Mouse (Mus musculus): Measurements from ENCODE around the gene Prpf40b. TPM values are rescaled to one million over a fixed set of nuclear protein-coding genes. Genes with fewer than 3 reads are reported as not detected.

The Prpf40b gene
- polyA plus RNA-seq, 1 experiment from 2014 or later: 83.6 TPM

DNA sequence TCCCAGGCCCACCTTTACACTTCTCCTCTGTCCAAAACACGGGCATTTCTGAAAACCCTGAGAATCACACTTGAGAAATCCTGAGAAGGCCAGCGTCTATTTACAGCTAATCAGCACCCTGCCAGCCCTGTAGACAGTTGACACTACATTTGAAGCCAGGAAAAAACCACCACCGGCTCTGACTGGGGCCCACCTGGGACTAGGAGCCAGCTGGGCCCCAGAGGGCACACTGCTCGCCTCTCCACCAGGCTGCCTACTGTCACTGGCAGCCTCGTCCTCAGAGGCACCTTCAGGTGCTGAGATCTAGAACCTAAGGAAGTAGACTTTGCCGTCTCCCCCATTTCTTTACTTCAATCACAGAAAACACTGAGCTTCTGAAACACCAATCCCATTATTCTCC is 60.8 kb downstream of the Prpf40b start:
- ATAC-seq (ENCODE audit: insufficient number of reproducible peaks, insufficient read depth, low FRiP score, low TSS enrichment, low read depth): no peak
- H3K27ac ChIP-seq: 0 out of 2 replicates have a peak overlapping the region, but pooled peaks have one; percentile 11
- no peaks in the 10 kb centered on the region for H3K9me3 ChIP-seq
- 68% methylated on average over 6 of the region's 6 CpGs for WGBS
- peaks cover 37% of the 10 kb centered on the region for H3K4me1 ChIP-seq
- no peaks in the 10 kb centered on the region for H3K27me3 ChIP-seq
- no peak overlapping the region for H3K4me3 ChIP-seq
- no peaks in the 10 kb centered on the region for H3K36me3 ChIP-seq
- H3K4me2 ChIP-seq: no peak overlapping the region
- H3K9ac ChIP-seq: no peak overlapping the region

DNA sequence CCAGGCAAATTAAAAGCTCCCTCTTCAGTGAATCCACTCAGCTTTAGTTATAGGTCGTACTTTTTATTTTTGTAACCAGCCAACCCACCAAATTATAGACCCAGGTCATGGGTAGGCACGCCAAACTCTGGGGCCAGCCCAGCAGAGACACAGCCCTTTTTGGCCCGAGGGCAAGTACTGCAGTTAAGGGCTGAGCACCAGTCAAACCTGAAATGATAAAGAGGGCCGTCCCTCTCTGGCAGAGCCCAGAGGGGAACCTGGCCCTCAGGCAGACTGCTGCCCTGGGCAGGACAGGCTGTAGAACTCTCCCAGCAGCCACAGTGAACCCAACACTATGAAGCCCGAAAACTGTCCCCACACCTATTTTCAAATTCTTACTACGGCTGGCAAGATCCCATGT is 61.6 kb downstream of the Prpf40b start:
- Histone ChIP-seq H3K4me1 (peaks cover 37% of the 10 kb centered on the region), H3K4me3 (no peak overlapping the region), H3K36me3 (no peaks in the 10 kb centered on the region), H3K27ac (0 out of 2 replicates have a peak overlapping the region, but pooled peaks have one; percentile 18), H3K4me2 (no peak overlapping the region), H3K27me3 (no peaks in the 10 kb centered on the region), H3K9me3 (no peaks in the 10 kb centered on the region), H3K9ac (no peak overlapping the region)
- ATAC-seq (ENCODE audit: insufficient number of reproducible peaks, insufficient read depth, low FRiP score, low TSS enrichment, low read depth): no peak
- 64% methylated on average over 6 of the region's 6 CpGs for WGBS

DNA sequence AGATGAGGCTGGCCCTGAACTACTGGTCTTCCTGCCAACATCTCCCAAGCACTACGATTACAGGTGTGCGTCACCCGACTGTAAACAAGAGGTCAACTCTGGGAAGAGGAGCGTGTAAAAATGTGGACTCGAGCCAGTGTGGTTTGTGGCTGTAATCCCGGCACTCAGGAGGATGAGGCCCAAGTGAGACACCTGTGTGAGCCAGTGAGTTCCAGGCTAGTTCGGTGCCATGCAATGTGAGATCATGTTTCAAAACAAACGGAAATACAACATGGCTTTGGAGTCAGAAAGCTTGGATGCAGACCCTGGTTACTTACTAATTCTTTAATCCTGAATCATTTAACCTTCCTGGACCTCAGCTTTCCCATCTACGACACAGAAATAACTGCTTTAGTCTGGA is 64.1 kb downstream of the Prpf40b start:
- H3K27me3 ChIP-seq: no peaks in the 10 kb centered on the region
- ATAC-seq (ENCODE audit: insufficient number of reproducible peaks, insufficient read depth, low FRiP score, low TSS enrichment, low read depth): no peak
- H3K36me3 ChIP-seq: no peaks in the 10 kb centered on the region
- no peak overlapping the region for H3K27ac ChIP-seq
- H3K4me2 ChIP-seq: no peak overlapping the region
- no peaks in the 10 kb centered on the region for H3K9me3 ChIP-seq
- peaks cover 30% of the 10 kb centered on the region for H3K4me1 ChIP-seq
- H3K9ac ChIP-seq: no peak overlapping the region
- no peak overlapping the region for H3K4me3 ChIP-seq
- 69% methylated on average over 9 of the region's 9 CpGs for WGBS

DNA sequence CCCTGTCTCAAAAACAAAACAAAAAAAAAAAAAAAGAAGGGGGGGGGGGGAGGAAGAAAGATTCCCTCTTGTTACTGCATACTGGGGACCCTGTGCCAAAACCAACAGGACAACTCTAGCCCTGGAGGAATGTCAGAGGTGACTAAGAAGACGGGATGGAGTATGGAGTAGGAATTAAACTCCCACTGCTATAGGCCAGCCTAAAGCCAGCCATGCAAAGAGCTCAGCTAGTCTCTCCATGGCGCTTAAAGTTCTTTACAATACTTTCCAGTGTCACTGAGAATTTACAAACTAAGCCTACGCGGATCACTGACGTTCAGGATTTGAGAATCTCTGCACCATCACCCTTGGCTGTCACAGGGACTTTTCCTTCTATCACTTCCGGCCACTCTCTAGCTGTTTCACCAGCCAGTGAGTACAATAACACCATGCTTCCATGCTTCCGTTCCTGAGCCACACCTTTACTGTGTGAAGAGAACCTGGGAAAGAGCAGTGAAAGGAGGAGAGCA is 69.2 kb downstream of the Prpf40b start:
- no peak overlapping the region for H3K9ac ChIP-seq
- H3K4me1 ChIP-seq: peaks cover 26% of the 10 kb centered on the region
- 64% methylated on average over 7 of the region's 7 CpGs for WGBS
- H3K36me3 ChIP-seq: no peaks in the 10 kb centered on the region
- peak overlapping the region; percentile 55 for H3K27ac ChIP-seq
- no peaks in the 10 kb centered on the region for H3K27me3 ChIP-seq
- H3K4me3 ChIP-seq: no peak overlapping the region
- no peak for ATAC-seq (ENCODE audit: insufficient number of reproducible peaks, insufficient read depth, low FRiP score, low TSS enrichment, low read depth)
- H3K4me2 ChIP-seq: no peak overlapping the region
- H3K9me3 ChIP-seq: no peaks in the 10 kb centered on the region

DNA sequence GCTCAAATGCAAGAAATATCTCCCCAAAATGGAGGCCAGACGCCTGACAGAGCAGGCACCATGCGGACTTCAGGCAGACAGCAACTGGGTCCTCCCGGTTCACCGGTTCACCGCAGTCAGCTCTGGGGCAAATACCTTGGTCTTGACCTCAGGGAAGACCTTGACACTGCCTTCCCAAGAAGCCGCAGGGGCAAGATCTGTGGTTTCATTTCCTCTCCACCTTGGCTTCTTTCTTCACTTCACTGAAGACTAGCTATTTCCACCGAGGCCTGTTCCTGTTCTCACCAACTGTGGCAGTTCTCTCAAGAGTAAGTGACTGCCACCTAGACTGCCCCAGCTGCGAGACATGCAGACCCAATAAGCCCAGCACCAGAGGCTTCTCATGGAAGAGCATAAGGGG is 70.0 kb downstream of the Prpf40b start:
- H3K4me2 ChIP-seq: no peak overlapping the region
- H3K9ac ChIP-seq: no peak overlapping the region
- no peaks in the 10 kb centered on the region for H3K9me3 ChIP-seq
- H3K36me3 ChIP-seq: no peaks in the 10 kb centered on the region
- no peaks in the 10 kb centered on the region for H3K27me3 ChIP-seq
- H3K4me3 ChIP-seq: no peak overlapping the region
- ATAC-seq (ENCODE audit: insufficient number of reproducible peaks, insufficient read depth, low FRiP score, low TSS enrichment, low read depth): no peak
- H3K27ac ChIP-seq: no peak overlapping the region
- H3K4me1 ChIP-seq: peaks cover 30% of the 10 kb centered on the region
- 42% methylated on average over 8 of the region's 8 CpGs for WGBS

Other genes with a start within 250 kb of the Prpf40b start
- 1.8 and 7.1 TPM in 2 replicates for gene Prph, start 239.9 kb upstream of the Prpf40b start, polyA plus RNA-seq (2015; fragmentation: Nextera tagmentation; extraction: Ambion mirVana)
- gene Troap, start 220.5 kb upstream of the Prpf40b start, polyA plus RNA-seq (2015; fragmentation: Nextera tagmentation; extraction: Ambion mirVana): 30.9 and 41.1 TPM in 2 replicates
- gene C1ql4, start 207.3 kb upstream of the Prpf40b start, polyA plus RNA-seq (2015; fragmentation: Nextera tagmentation; extraction: Ambion mirVana): 0.22 TPM in 1 of 2 replicates, not detected in the other
- gene Dnajc22, start 201.9 kb upstream of the Prpf40b start, polyA plus RNA-seq (2015; fragmentation: Nextera tagmentation; extraction: Ambion mirVana): 0.44 and 0.52 TPM in 2 replicates
- gene Spats2, start 169.2 kb upstream of the Prpf40b start, polyA plus RNA-seq (2015; fragmentation: Nextera tagmentation; extraction: Ambion mirVana): 44.1 and 51.0 TPM in 2 replicates
- 1.4 and 2.0 TPM in 2 replicates for gene Kcnh3, start 70.2 kb upstream of the Prpf40b start, polyA plus RNA-seq (2015; fragmentation: Nextera tagmentation; extraction: Ambion mirVana)
- 131 and 146 TPM in 2 replicates for gene Mcrs1, start 43.1 kb upstream of the Prpf40b start, polyA plus RNA-seq (2015; fragmentation: Nextera tagmentation; extraction: Ambion mirVana)
- gene Fam186b, start 801 bp downstream of the Prpf40b start, polyA plus RNA-seq (2015; fragmentation: Nextera tagmentation; extraction: Ambion mirVana): 0.12 and 0.42 TPM in 2 replicates
- 29.0 and 29.5 TPM in 2 replicates for gene Fmnl3, start 75.4 kb downstream of the Prpf40b start, polyA plus RNA-seq (2015; fragmentation: Nextera tagmentation; extraction: Ambion mirVana)
- 266 and 285 TPM in 2 replicates for gene Tmbim6, start 97.8 kb downstream of the Prpf40b start, polyA plus RNA-seq (2015; fragmentation: Nextera tagmentation; extraction: Ambion mirVana)
- gene Nckap5l, start 162.7 kb downstream of the Prpf40b start, polyA plus RNA-seq (2015; fragmentation: Nextera tagmentation; extraction: Ambion mirVana): 9.4 and 10.3 TPM in 2 replicates
- gene Bcdin3d, start 179.6 kb downstream of the Prpf40b start, polyA plus RNA-seq (2015; fragmentation: Nextera tagmentation; extraction: Ambion mirVana): 16.3 and 17.3 TPM in 2 replicates
- 0.14 and 0.50 TPM in 2 replicates for gene Faim2, start 233.1 kb downstream of the Prpf40b start, polyA plus RNA-seq (2015; fragmentation: Nextera tagmentation; extraction: Ambion mirVana)